Mouse (Mus musculus): ENCODE results near the gene Itgb5. TPM values are rescaled to one million over a fixed set of nuclear protein-coding genes. Genes with fewer than 3 reads are reported as not detected.

The Itgb5 gene
- polyA plus RNA-seq, 1 experiment from 2014 or later: 16.8 TPM

DNA sequence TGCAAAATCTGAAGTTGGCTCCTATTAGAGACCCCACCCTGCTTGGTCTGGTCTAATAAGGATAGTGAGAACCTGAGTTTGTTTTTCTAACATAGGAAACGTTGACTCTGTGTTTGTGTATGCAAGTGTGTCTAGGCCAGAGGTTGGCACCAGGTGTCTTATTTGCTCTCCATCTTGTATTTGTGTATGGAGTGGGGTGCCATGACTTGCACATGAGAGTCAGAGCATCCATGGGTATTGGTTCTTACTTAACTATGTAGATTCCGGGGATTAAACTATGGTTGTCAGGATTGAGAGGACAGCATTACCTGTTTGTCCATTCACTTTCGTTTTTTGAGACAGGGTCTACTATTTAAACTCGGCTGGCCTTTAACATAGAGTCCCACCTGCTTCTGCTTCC is 123.5 kb downstream of the Itgb5 start:
- H3K4me2 ChIP-seq (replicated peaks; ENCODE audit: low read depth, low read length): no peak overlapping the region
- H3K4me3 ChIP-seq (ENCODE audit: low read length): no peak overlapping the region
- no peaks in the 10 kb centered on the region for H3K9me3 ChIP-seq (ENCODE audit: low read length)
- no peaks in the 10 kb centered on the region for H3K4me1 ChIP-seq (ENCODE audit: insufficient read depth, low read length)
- WGBS: 81% methylated on average over 4 of the region's 4 CpGs
- ATAC-seq (ENCODE audit: low FRiP score, low TSS enrichment): no peak
- no peak overlapping the region for H3K27ac ChIP-seq (ENCODE audit: low read length)
- no peaks in the 10 kb centered on the region for H3K27me3 ChIP-seq (ENCODE audit: insufficient read depth, low read length)
- H3K9ac ChIP-seq (replicated peaks; ENCODE audit: low read length): no peak overlapping the region
- H3K36me3 ChIP-seq (ENCODE audit: insufficient read depth, low read length): peaks cover 52% of the 10 kb centered on the region

DNA sequence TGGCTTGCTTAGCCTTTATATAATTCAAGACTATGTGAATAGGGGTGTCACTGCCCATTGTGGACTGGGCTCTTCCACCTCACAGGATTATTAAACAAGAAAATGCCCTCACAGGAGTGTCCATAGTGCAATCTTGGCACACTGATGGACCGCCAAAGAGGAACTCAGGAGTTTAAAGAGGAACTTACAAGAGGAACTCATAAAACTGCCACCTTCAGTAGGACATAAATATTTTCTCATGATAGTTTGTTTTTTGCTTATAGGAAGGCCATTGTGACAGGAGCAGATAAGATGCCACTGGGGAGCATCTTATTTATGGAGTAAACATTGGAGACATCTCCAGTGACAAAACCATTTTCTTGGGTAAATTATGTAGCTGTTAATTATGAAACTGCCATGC is 125.3 kb downstream of the Itgb5 start:
- H3K27ac ChIP-seq (ENCODE audit: low read length): no peak overlapping the region
- H3K4me3 ChIP-seq (ENCODE audit: low read length): no peak overlapping the region
- H3K4me1 ChIP-seq (ENCODE audit: insufficient read depth, low read length): no peaks in the 10 kb centered on the region
- no peaks in the 10 kb centered on the region for H3K9me3 ChIP-seq (ENCODE audit: low read length)
- peaks cover 64% of the 10 kb centered on the region for H3K36me3 ChIP-seq (ENCODE audit: insufficient read depth, low read length)
- 95% methylated on average over 1 of the region's 1 CpGs for WGBS
- H3K9ac ChIP-seq (replicated peaks; ENCODE audit: low read length): no peak overlapping the region
- ATAC-seq (ENCODE audit: low FRiP score, low TSS enrichment): no peak
- H3K27me3 ChIP-seq (ENCODE audit: insufficient read depth, low read length): no peaks in the 10 kb centered on the region
- H3K4me2 ChIP-seq (replicated peaks; ENCODE audit: low read depth, low read length): no peak overlapping the region

GRCm38 (mm10) chr16:33963509-33963908 is 134.0 kb downstream of the Itgb5 start:
- no peak for ATAC-seq (ENCODE audit: low FRiP score, low TSS enrichment)
- no peak overlapping the region for H3K4me2 ChIP-seq (replicated peaks; ENCODE audit: low read depth, low read length)
- no peak overlapping the region for H3K4me3 ChIP-seq (ENCODE audit: low read length)
- peaks cover 38% of the 10 kb centered on the region for H3K36me3 ChIP-seq (ENCODE audit: insufficient read depth, low read length)
- no peak overlapping the region for H3K27ac ChIP-seq (ENCODE audit: low read length)
- WGBS: 77% methylated on average over 6 of the region's 6 CpGs
- no peak overlapping the region for H3K9ac ChIP-seq (replicated peaks; ENCODE audit: low read length)
- H3K4me1 ChIP-seq (ENCODE audit: insufficient read depth, low read length): peaks cover 7% of the 10 kb centered on the region
- H3K9me3 ChIP-seq (ENCODE audit: low read length): no peaks in the 10 kb centered on the region
- no peaks in the 10 kb centered on the region for H3K27me3 ChIP-seq (ENCODE audit: insufficient read depth, low read length)

GRCm38 (mm10) chr16:33965878-33966537 is 136.5 kb downstream of the Itgb5 start:
- Histone ChIP-seq H3K4me2 (replicated peaks; ENCODE audit: low read depth, low read length) (peak overlapping the region; percentile 71), H3K4me1 (ENCODE audit: insufficient read depth, low read length) (peaks cover 7% of the 10 kb centered on the region), H3K27ac (ENCODE audit: low read length) (peak overlapping the region; percentile 59), H3K27me3 (ENCODE audit: insufficient read depth, low read length) (no peaks in the 10 kb centered on the region), H3K36me3 (ENCODE audit: insufficient read depth, low read length) (peaks cover 16% of the 10 kb centered on the region), H3K9me3 (ENCODE audit: low read length) (no peaks in the 10 kb centered on the region), H3K4me3 (ENCODE audit: low read length) (peak overlapping the region; percentile 90), H3K9ac (replicated peaks; ENCODE audit: low read length) (peak overlapping the region; percentile 91)
- no peak; the same call in 1 of the 2 replicates for ATAC-seq (ENCODE audit: low FRiP score, low TSS enrichment)
- WGBS: 4% methylated on average over 15 of the region's 15 CpGs

DNA sequence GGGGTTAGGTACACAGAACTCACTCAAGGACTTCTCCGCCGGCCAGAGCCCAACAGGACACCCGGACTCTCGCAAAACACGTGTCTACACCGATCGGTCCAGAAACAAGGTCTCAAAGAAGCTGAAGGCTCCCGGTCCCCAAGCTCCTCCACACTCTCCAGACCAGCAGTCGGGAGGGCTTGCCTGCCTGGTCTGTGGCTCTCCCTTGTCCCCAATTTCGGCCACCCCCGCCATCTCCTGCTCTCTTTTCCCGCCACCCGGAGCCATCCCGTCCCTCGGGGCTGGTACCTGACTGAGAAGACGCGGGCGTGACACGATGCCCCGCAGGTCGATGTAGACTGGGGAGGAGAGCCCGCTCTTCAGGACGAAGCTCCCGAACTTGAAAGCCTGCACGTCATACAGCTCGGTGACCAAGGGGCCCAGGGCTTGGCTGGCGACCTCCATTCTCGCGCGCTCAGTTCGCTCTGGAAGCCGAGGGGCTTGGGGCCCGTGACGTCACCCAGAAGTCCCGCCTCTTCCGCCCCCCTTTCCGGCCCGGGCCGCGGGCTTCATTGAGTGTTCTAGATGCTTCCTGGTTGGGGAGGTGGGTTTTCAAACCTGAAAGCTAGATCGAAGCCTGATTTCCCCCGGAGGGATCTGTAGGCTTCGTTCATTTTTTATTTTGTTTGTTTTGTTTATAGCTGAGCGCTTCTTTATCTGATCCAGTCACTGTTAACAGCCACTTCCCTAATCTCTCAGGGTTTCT is 137.2 kb downstream of the Itgb5 start, which contains the start of gene Umps:
TSS of gene Umps (minus strand) at position 501 of the 745 bp plus-strand sequence.
- H3K27ac ChIP-seq (ENCODE audit: low read length): peak within 1 kb of the TSS; percentile 59

GRCm38 (mm10) chr16:33967283-33967640 is 137.8 kb downstream of the Itgb5 start:
- H3K4me1 ChIP-seq (ENCODE audit: insufficient read depth, low read length): peaks cover 7% of the 10 kb centered on the region
- no peaks in the 10 kb centered on the region for H3K27me3 ChIP-seq (ENCODE audit: insufficient read depth, low read length)
- H3K36me3 ChIP-seq (ENCODE audit: insufficient read depth, low read length): peaks cover 4% of the 10 kb centered on the region; the same call in 1 of the 2 replicates
- H3K27ac ChIP-seq (ENCODE audit: low read length): peak overlapping the region; percentile 59; the same call in 1 of the 2 replicates
- peak overlapping the region; percentile 91 for H3K9ac ChIP-seq (replicated peaks; ENCODE audit: low read length)
- no peak for ATAC-seq (ENCODE audit: low FRiP score, low TSS enrichment)
- 46% methylated on average over 2 of the region's 2 CpGs for WGBS
- H3K9me3 ChIP-seq (ENCODE audit: low read length): no peaks in the 10 kb centered on the region
- H3K4me2 ChIP-seq (replicated peaks; ENCODE audit: low read depth, low read length): peak overlapping the region; percentile 71
- H3K4me3 ChIP-seq (ENCODE audit: low read length): peak overlapping the region; percentile 90

More for the DNA sequence above, 137.2 kb downstream of the Itgb5 start, which contains the start of gene Umps:
- peak within 1 kb of the TSS; percentile 90 for H3K4me3 ChIP-seq (ENCODE audit: low read length)
- H3K36me3 ChIP-seq (ENCODE audit: insufficient read depth, low read length): peaks cover 9% of the 10 kb centered on the region
- H3K4me1 ChIP-seq (ENCODE audit: insufficient read depth, low read length): peaks cover 7% of the 10 kb centered on the region
- peak within 1 kb of the TSS; percentile 91 for H3K9ac ChIP-seq (replicated peaks; ENCODE audit: low read length)
- H3K4me2 ChIP-seq (replicated peaks; ENCODE audit: low read depth, low read length): peak within 1 kb of the TSS; percentile 71
- peak; percentile 92 for ATAC-seq (ENCODE audit: low FRiP score, low TSS enrichment)
- WGBS: under 1% methylated on average over 44 of the region's 44 CpGs
- H3K9me3 ChIP-seq (ENCODE audit: low read length): no peaks in the 10 kb centered on the region
- no peaks in the 10 kb centered on the region for H3K27me3 ChIP-seq (ENCODE audit: insufficient read depth, low read length)

DNA sequence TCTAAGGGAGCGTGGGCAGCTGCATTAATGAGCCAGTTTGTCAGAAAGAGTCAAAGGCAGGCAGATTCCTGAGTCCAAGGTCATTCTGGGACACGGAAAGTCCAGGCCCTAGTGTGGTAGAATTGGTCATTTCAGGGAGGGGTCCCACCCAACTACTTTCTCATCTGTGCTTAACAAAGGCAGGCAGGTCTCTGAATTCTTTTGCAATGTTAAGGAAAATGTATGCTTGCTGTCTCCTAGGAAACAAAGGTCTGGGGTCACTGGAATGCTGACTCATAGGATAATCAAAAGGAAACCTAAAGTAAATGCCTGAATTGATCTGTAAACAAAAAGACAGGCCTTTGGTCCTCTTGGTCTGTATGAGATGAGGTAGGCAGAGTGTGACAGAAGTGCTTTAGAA is 150.4 kb downstream of the Itgb5 start:
- no peak overlapping the region for H3K9ac ChIP-seq (replicated peaks; ENCODE audit: low read length)
- no peak overlapping the region for H3K4me2 ChIP-seq (replicated peaks; ENCODE audit: low read depth, low read length)
- H3K36me3 ChIP-seq (ENCODE audit: insufficient read depth, low read length): no peaks in the 10 kb centered on the region
- 83% methylated on average over 2 of the region's 2 CpGs for WGBS
- H3K27ac ChIP-seq (ENCODE audit: low read length): no peak overlapping the region
- ATAC-seq (ENCODE audit: low FRiP score, low TSS enrichment): no peak
- no peaks in the 10 kb centered on the region for H3K4me1 ChIP-seq (ENCODE audit: insufficient read depth, low read length)
- H3K27me3 ChIP-seq (ENCODE audit: insufficient read depth, low read length): no peaks in the 10 kb centered on the region
- H3K4me3 ChIP-seq (ENCODE audit: low read length): no peak overlapping the region
- no peaks in the 10 kb centered on the region for H3K9me3 ChIP-seq (ENCODE audit: low read length)

- H3K9me3 ChIP-seq (ENCODE audit: low read length): no peaks in the 10 kb centered on the region
- peaks cover 2% of the 10 kb centered on the region for H3K4me1 ChIP-seq (ENCODE audit: insufficient read depth, low read length)
- H3K27me3 ChIP-seq (ENCODE audit: insufficient read depth, low read length): no peaks in the 10 kb centered on the region
- WGBS: 98% methylated on average over 6 of the region's 6 CpGs
- no peak overlapping the region for H3K4me3 ChIP-seq (ENCODE audit: low read length)
- H3K36me3 ChIP-seq (ENCODE audit: insufficient read depth, low read length): no peaks in the 10 kb centered on the region
- no peak for ATAC-seq (ENCODE audit: low FRiP score, low TSS enrichment)
- H3K4me2 ChIP-seq (replicated peaks; ENCODE audit: low read depth, low read length): no peak overlapping the region
- no peak overlapping the region for H3K27ac ChIP-seq (ENCODE audit: low read length)
- no peak overlapping the region for H3K9ac ChIP-seq (replicated peaks; ENCODE audit: low read length)
Observed at GRCm38 (mm10) chr16:33983712-33984111, 154.2 kb downstream of the Itgb5 start.

- Histone ChIP-seq H3K27ac (ENCODE audit: low read length) (no peak overlapping the region), H3K9ac (replicated peaks; ENCODE audit: low read length) (no peak overlapping the region), H3K4me2 (replicated peaks; ENCODE audit: low read depth, low read length) (no peak overlapping the region), H3K4me3 (ENCODE audit: low read length) (no peak overlapping the region), H3K36me3 (ENCODE audit: insufficient read depth, low read length) (no peaks in the 10 kb centered on the region), H3K9me3 (ENCODE audit: low read length) (no peaks in the 10 kb centered on the region), H3K27me3 (ENCODE audit: insufficient read depth, low read length) (no peaks in the 10 kb centered on the region), H3K4me1 (ENCODE audit: insufficient read depth, low read length) (peaks cover 5% of the 10 kb centered on the region)
- ATAC-seq (ENCODE audit: low FRiP score, low TSS enrichment): no peak
- 90% methylated on average over 6 of the region's 6 CpGs for WGBS
Observed at GRCm38 (mm10) chr16:33985372-33985771, 155.9 kb downstream of the Itgb5 start.

DNA sequence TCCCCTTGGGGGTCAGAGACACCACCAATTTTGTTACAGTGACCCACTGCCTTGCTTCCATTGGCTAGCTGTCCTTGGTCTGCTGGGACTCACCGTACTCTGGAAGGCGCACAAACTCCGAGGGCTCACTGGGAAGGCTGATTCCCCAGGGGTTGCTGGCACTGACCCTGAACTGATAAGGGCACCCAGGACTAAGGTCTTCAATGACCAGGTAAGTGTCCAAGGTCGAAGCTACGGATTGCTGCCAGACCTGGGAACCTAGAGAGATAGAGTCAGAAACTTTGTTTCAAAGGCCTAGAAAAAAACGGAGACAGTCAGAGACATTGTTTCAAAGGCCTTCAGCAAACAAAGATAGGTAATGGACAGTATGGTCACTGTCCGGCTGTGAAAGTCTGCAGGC is 157.5 kb downstream of the Itgb5 start:
- WGBS: 83% methylated on average over 7 of the region's 7 CpGs
- Histone ChIP-seq H3K4me2 (replicated peaks; ENCODE audit: low read depth, low read length) (no peak overlapping the region), H3K27me3 (ENCODE audit: insufficient read depth, low read length) (no peaks in the 10 kb centered on the region), H3K4me3 (ENCODE audit: low read length) (no peak overlapping the region), H3K9me3 (ENCODE audit: low read length) (no peaks in the 10 kb centered on the region), H3K36me3 (ENCODE audit: insufficient read depth, low read length) (no peaks in the 10 kb centered on the region), H3K27ac (ENCODE audit: low read length) (no peak overlapping the region), H3K4me1 (ENCODE audit: insufficient read depth, low read length) (peaks cover 5% of the 10 kb centered on the region), H3K9ac (replicated peaks; ENCODE audit: low read length) (no peak overlapping the region)
- ATAC-seq (ENCODE audit: low FRiP score, low TSS enrichment): no peak

Data from kidney, embryonic 16.5 days (tissue).